Mouse (Mus musculus) activated CD4-positive, CD25-positive, alpha-beta regulatory T cell, adult 4 months (primary cell): Measurements from ENCODE around the gene Dtl. TPM values are rescaled to one million over a fixed set of nuclear protein-coding genes. Genes with fewer than 3 reads are reported as not detected.

ENCODE experiments used
- ATAC-seq: one replicate; pipeline ENCODE4 v1.8.0; 2017
- polyA plus RNA-seq, 2 experiments: library from polyadenylated mRNA; unstranded; fragments of 100-300 nt; shearing (Covaris generic); gene quantifications; one replicate each; pipeline ENCODE4 v1.2.1; 2017

Dtl gene
- polyA plus RNA-seq, 2 experiments from 2014 or later = 11.2 to 16.9 TPM

GRCm38 (mm10) chr1:191574871-191575457 is 380 bp downstream of the Dtl start:
- peak; percentile 9 for ATAC-seq

- ATAC-seq = no peak
These were observed 1.3 kb downstream of the Dtl start for GRCm38 (mm10) chr1:191573906-191574639.

GRCm38 (mm10) chr1:191570415-191570814 is 4.9 kb downstream of the Dtl start:
- no peak for ATAC-seq

GRCm38 (mm10) chr1:191569625-191570024 is 5.7 kb downstream of the Dtl start:
- no peak for ATAC-seq

GRCm38 (mm10) chr1:191567859-191568258 is 7.5 kb downstream of the Dtl start:
- no peak for ATAC-seq

- peak; percentile 86 for ATAC-seq
These were observed 12.4 kb downstream of the Dtl start for GRCm38 (mm10) chr1:191562823-191563365.

GRCm38 (mm10) chr1:191559779-191560178 is 15.6 kb downstream of the Dtl start:
- no peak for ATAC-seq

- ATAC-seq = no peak
These were observed 18.2 kb downstream of the Dtl start for GRCm38 (mm10) chr1:191557109-191557508.

- no peak for ATAC-seq
These were observed 24.6 kb downstream of the Dtl start for GRCm38 (mm10) chr1:191550786-191551185.

- ATAC-seq = no peak
These were observed 31.6 kb downstream of the Dtl start for GRCm38 (mm10) chr1:191543747-191544146.

GRCm38 (mm10) chr1:191541619-191542018 is 33.7 kb downstream of the Dtl start:
- no peak for ATAC-seq

- ATAC-seq = no peak
These were observed 34.3 kb downstream of the Dtl start for GRCm38 (mm10) chr1:191541014-191541413.

GRCm38 (mm10) chr1:191540300-191540699 is 35.0 kb downstream of the Dtl start:
- ATAC-seq = no peak

- no peak for ATAC-seq
These were observed 40.4 kb downstream of the Dtl start for GRCm38 (mm10) chr1:191534896-191535295.

GRCm38 (mm10) chr1:191531023-191531422 is 44.3 kb downstream of the Dtl start:
- ATAC-seq = no peak

GRCm38 (mm10) chr1:191529406-191529805 is 45.9 kb downstream of the Dtl start:
- no peak for ATAC-seq

- no peak for ATAC-seq
These were observed 47.3 kb downstream of the Dtl start for GRCm38 (mm10) chr1:191527921-191528612.

GRCm38 (mm10) chr1:191527089-191527488 is 48.3 kb downstream of the Dtl start:
- ATAC-seq = no peak

- ATAC-seq = no peak
These were observed 53.9 kb downstream of the Dtl start for GRCm38 (mm10) chr1:191521395-191521794.

GRCm38 (mm10) chr1:191520669-191521068 is 54.7 kb downstream of the Dtl start:
- no peak for ATAC-seq

GRCm38 (mm10) chr1:191520194-191520593 is 55.1 kb downstream of the Dtl start:
- ATAC-seq = no peak

GRCm38 (mm10) chr1:191519329-191520066 is 55.8 kb downstream of the Dtl start:
- ATAC-seq = peak; percentile 82

GRCm38 (mm10) chr1:191518911-191519310 is 56.4 kb downstream of the Dtl start:
- no peak for ATAC-seq
